24 mouse cellular contexts compared by ENCODE assay signal in genomic region chr4:129954527-129954926, GRCm38 (mm10). TPM values are rescaled to one million over a fixed set of nuclear protein-coding genes. Genes with fewer than 3 reads are reported as not detected.
"Had no signal": no experiment of that assay in that cellular context is flagged by ENCODE, and none has a peak within 500 bp of the region (broad histone marks: within the 10 kb centered on the region; RNA-seq: fewer than 3 reads in every experiment).

No protein-coding gene starts in this region.

- DNase-seq: lung, embryonic 14.5 days; lung, postnatal 10 days; lung, postnatal 4 days; midbrain, embryonic 14.5 days; retina, postnatal 1 day; right cerebral cortex, adult 18-20 months; right cerebral cortex, postnatal 25 days; right cerebral cortex, postnatal 4 days; spleen, adult 18-20 months; thymus, adult 18-20 months; thymus, postnatal 14 days; thymus, postnatal 36 days had no signal

- H3K4me2 ChIP-seq: lung, embryonic 14.5 days; midbrain, embryonic 12.5 days; neural tube, embryonic 13.5 days; neural tube, embryonic 15.5 days had no signal

- H3K36me3 ChIP-seq: midbrain, embryonic 10.5 days; midbrain, embryonic 12.5 days; neural tube, embryonic 13.5 days; neural tube, embryonic 15.5 days had no signal

- H3K4me1 ChIP-seq: neural tube, embryonic 15.5 days had no signal

- ATAC-seq: midbrain, embryonic 16.5 days had no signal

- H3K9ac ChIP-seq: lung, embryonic 14.5 days; midbrain, embryonic 12.5 days; neural tube, embryonic 13.5 days; neural tube, embryonic 15.5 days had no signal

- H3K27me3 ChIP-seq: neural tube, embryonic 15.5 days had no signal

- H3K9me3 ChIP-seq: midbrain, embryonic 10.5 days; midbrain, embryonic 12.5 days; neural tube, embryonic 13.5 days; neural tube, embryonic 15.5 days had no signal

- H3K27ac ChIP-seq: midbrain, embryonic 10.5 days; midbrain, embryonic 12.5 days; neural tube, embryonic 13.5 days; neural tube, embryonic 15.5 days had no signal

- H3K4me3 ChIP-seq: midbrain, embryonic 10.5 days; midbrain, embryonic 12.5 days; myocyte; neural tube, embryonic 13.5 days; neural tube, embryonic 15.5 days had no signal

RNA-seq across cellular contexts. Expression of gene Spocd1, which starts 25.5 kb away (rescaled TPM):
- total RNA-seq: megakaryocyte-erythroid progenitor cell, adult 5-6 weeks had no signal
- polyA plus RNA-seq: lung, embryonic 14.5 days; lung, embryonic 16.5 days; midbrain, embryonic 10.5 days; midbrain, embryonic 12.5 days; midbrain, embryonic 14.5 days; midbrain, embryonic 16.5 days; myocyte; neural tube, embryonic 11.5 days; neural tube, embryonic 13.5 days; small intestine, adult 2 months; stomach, embryonic 14.5 days; stomach, embryonic 16.5 days had no signal
